Mouse (Mus musculus) heart, adult 2 months (tissue): Measurements from ENCODE around the gene Ift122.

ENCODE experiments used
- CTCF ChIP-seq: fragments of 200-600 bp; IDR thresholded peaks from 2 replicates; pipeline ENCODE4 v1.8.1; 2022; ENCODE audit warnings: antibody characterized with exemption, mild to moderate bottlenecking, moderate library complexity
- EP300 ChIP-seq: fragments of 200-500 bp; IDR thresholded peaks from 2 replicates; pipeline ENCODE4 v1.6.1; 2011; ENCODE audit warnings: low read depth, low read length, control low read depth; ENCODE audit not compliant: insufficient read depth

DNA sequence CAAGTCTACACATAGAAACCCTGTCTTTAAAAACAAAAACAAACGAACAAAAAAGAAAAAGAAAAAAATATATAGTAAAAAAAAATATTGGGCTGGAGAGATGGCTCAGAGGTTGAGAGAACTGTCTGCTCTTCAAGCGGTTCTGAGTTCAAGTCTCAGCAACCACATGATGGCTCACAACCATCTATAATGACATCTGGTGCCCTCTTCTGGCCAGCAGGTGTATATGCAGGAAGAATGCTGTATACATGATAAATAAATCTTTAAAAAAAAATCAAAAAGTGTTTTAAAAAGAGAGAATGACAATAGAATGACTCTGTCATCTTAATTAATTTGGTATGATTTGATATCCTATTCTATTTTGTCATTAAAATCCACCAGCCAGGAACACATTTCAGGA lies 1.2 kb downstream of the Ift122 start:
- TF ChIP-seq CTCF (peak; percentile 74), EP300 (no peak)
